Mouse (Mus musculus) heart, embryonic 13.5 days (tissue): ENCODE results near the gene Kcne4. TPM values are rescaled to one million over a fixed set of nuclear protein-coding genes. Genes with fewer than 3 reads are reported as not detected.
A peak's percentile ranks its signal among the peaks of the same experiment; 100 is the strongest.

Experiments used
- ATAC-seq: fragments of 200-750 bp; cut with Nextera tagmentation; 2 replicates; pipeline ENCODE4 v1.8.0; 2017; ENCODE audit warnings: moderate TSS enrichment; ENCODE audit not compliant: insufficient number of reproducible peaks, low FRiP score, low TSS enrichment; ENCODE audit errors: extremely low read depth
- H3K27ac ChIP-seq: fragments of 300-500 bp; sonication (generic); replicated peaks from 2 replicates; pipeline ENCODE4 v1.5.1; 2015; ENCODE audit warnings: moderate library complexity, mild to moderate bottlenecking, inconsistent platforms
- H3K27me3 ChIP-seq: fragments of 300-500 bp; sonication (generic); replicated peaks from 2 replicates; pipeline ENCODE4 v1.6.1; 2015; ENCODE audit warnings: mild to moderate bottlenecking, inconsistent platforms
- H3K36me3 ChIP-seq: fragments of 300-500 bp; sonication (generic); 2 replicates; pipeline ENCODE4 v1.6.1; 2015; ENCODE audit warnings: mild to moderate bottlenecking, inconsistent platforms
- H3K4me1 ChIP-seq: fragments of 300-500 bp; sonication (generic); 2 replicates; pipeline ENCODE4 v1.6.1; 2015; ENCODE audit warnings: inconsistent platforms
- H3K4me2 ChIP-seq: fragments of 300-500 bp; sonication (generic); 2 replicates; pipeline ENCODE4 v1.6.1; 2015; ENCODE audit warnings: inconsistent platforms, mild to moderate bottlenecking, moderate library complexity
- H3K4me3 ChIP-seq: fragments of 300-500 bp; sonication (generic); 2 replicates; pipeline ENCODE4 v1.5.1; 2015; ENCODE audit warnings: moderate library complexity, mild to moderate bottlenecking, inconsistent platforms
- H3K9ac ChIP-seq: fragments of 300-500 bp; sonication (generic); 2 replicates; pipeline ENCODE4 v1.6.1; 2015; ENCODE audit warnings: inconsistent platforms, mild to moderate bottlenecking, moderate library complexity
- H3K9me3 ChIP-seq: fragments of 300-500 bp; sonication (generic); 2 replicates; pipeline ENCODE4 v1.6.1; 2016; ENCODE audit warnings: inconsistent platforms
- WGBS: fragments of 180-500 bp; shearing (Covaris S2); methylation state at CpG from one replicate; pipeline ENCODE4 v1.1.7; 2015; ENCODE audit warnings: mixed read lengths; 5-methylcytosine and 5-hydroxymethylcytosine counted together
- polyA plus RNA-seq: library from polyadenylated mRNA; unstranded; fragments of >200 nt; fragmentation: Nextera tagmentation; extraction: Ambion mirVana; gene quantifications from 2 replicates; pipeline ENCODE4 v1.2.1, GENCODE M21; 2015

Kcne4 gene
- polyA plus RNA-seq, 1 experiment from 2014 or later = 4.1 TPM

DNA sequence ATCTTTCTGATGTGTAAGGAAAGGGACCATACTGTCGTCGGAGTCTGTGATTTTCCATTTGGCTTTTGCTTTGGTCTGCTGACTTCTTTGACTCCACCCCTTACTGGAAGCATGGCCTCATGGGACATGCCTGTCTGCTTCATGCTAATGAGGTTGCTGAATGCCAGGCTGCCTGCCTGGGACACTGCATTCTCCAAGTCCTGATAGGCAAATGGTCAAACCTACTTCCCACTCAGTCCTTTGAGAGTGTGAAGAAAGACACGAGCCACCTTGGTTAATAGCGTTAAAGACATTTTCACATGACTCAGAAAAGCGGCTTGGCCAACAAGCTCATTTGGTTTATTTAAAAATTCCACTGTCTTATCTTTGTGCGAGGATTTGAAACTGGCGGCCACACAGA, 43.5 kb downstream of the Kcne4 start:
- 29% methylated on average over 7 of the region's 7 CpGs for WGBS
- H3K9me3 ChIP-seq = 0 out of 2 replicates have a peak, but pooled peaks cover 3% of the 10 kb centered on the region
- peaks cover 31% of the 10 kb centered on the region for H3K4me1 ChIP-seq
- peak overlapping the region; percentile 44 for H3K4me2 ChIP-seq
- H3K36me3 ChIP-seq = no peaks in the 10 kb centered on the region
- no peak for ATAC-seq
- no peak overlapping the region for H3K4me3 ChIP-seq
- peak overlapping the region; percentile 75 for H3K27ac ChIP-seq
- no peak overlapping the region for H3K9ac ChIP-seq
- H3K27me3 ChIP-seq = no peaks in the 10 kb centered on the region

DNA sequence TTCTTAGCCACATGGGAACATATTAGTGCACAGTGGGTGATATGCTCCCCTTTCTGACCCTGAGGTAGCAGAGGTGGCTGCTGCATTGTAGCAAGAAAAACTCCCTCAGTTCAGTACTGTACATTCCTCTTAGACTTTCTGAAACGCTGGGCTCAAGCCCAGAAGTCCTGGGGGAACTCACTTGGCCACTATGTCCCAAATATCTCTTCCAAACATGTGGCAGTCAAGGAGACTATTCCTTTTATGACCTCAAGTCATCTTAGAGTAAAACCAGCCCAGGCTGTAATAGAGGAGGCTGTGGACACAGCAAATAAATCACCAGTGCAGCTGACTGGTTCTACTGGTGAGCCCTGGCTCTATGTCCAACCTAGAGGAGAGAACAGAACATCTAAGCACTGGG, 45.7 kb downstream of the Kcne4 start:
- WGBS = 56% methylated on average over 1 of the region's 1 CpGs
- no peak for ATAC-seq
- no peaks in the 10 kb centered on the region for H3K27me3 ChIP-seq
- no peak overlapping the region for H3K4me3 ChIP-seq
- no peaks in the 10 kb centered on the region for H3K36me3 ChIP-seq
- no peak overlapping the region for H3K27ac ChIP-seq
- H3K9me3 ChIP-seq = no peaks in the 10 kb centered on the region
- H3K4me1 ChIP-seq = peaks cover 40% of the 10 kb centered on the region
- H3K4me2 ChIP-seq = no peak overlapping the region
- no peak overlapping the region for H3K9ac ChIP-seq

DNA sequence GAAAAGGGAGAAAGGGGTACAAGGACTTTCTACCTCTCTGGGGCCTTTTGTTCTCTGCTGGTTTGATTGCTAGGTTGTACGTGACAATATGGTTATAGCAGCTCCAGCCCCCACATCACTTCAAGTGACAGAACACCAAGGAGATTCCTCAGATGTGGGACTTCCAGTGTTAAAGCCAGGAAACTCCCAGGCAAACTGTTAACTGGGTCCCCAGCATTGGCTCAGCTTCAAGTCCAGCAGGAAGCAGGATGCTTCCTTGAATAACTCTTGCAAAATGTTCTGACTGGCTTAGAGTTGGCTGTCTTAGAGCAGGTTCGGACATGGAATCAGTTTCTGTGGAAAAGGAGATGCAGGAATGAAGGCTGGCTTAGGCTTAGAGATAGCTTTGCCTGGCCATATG, 47.3 kb downstream of the Kcne4 start:
- H3K27ac ChIP-seq = peak overlapping the region; percentile 81
- ATAC-seq = no peak
- H3K4me2 ChIP-seq = no peak overlapping the region
- H3K9me3 ChIP-seq = no peaks in the 10 kb centered on the region
- no peaks in the 10 kb centered on the region for H3K27me3 ChIP-seq
- H3K36me3 ChIP-seq = no peaks in the 10 kb centered on the region
- H3K4me3 ChIP-seq = no peak overlapping the region
- no peak overlapping the region for H3K9ac ChIP-seq
- peaks cover 40% of the 10 kb centered on the region for H3K4me1 ChIP-seq
- 47% methylated on average over 2 of the region's 2 CpGs for WGBS

DNA sequence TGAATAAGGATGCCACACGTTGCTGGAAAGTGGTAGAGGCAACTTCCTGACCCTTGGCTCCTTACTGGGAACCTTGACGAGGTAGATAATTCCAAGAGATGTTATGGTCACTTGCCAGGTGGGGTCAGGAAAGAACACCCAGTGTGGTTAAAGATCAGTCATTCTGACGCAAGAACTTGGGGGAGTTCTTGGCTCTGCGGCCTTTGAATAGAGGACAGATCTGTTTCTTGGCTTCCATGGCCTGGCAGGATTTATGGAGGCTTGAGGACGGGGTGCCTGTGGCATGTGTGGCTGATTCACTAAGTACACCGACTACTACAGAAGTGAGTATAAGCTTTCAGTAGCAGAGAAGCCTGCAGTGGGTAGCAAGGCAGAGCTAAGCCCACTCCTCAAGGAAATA, 47.8 kb downstream of the Kcne4 start:
- no peak overlapping the region for H3K9ac ChIP-seq
- 56% methylated on average over 6 of the region's 6 CpGs for WGBS
- ATAC-seq = no peak
- peak overlapping the region; percentile 81 for H3K27ac ChIP-seq
- no peaks in the 10 kb centered on the region for H3K36me3 ChIP-seq
- H3K9me3 ChIP-seq = no peaks in the 10 kb centered on the region
- H3K4me1 ChIP-seq = peaks cover 40% of the 10 kb centered on the region
- H3K4me2 ChIP-seq = no peak overlapping the region
- H3K27me3 ChIP-seq = no peaks in the 10 kb centered on the region
- H3K4me3 ChIP-seq = no peak overlapping the region

DNA sequence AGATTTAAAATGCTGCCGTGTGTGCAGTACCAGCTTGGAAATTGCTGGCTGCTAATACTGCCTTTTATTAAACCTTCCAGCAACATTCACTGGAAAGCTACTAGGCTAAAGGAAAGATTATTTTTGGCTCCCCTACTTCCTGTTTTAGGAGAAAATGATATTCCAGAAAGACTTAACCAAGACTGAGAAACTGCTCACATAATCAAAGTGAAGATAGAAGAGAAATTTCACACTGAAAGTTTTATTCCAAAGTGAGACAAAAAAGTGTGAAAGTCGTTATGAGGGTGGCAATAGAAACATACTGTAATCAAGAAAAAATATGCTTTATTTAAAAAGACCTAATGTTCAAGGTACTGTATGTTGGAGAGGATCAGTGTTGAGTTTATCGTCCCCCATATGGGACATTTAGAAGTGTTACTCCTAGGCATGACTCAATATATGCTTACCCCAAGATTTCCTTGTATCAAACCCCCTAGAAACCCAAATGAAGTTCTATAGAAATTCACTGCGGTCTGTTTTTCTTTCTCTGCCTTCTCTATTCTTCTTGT, 48.3 kb downstream of the Kcne4 start:
- ATAC-seq = no peak

DNA sequence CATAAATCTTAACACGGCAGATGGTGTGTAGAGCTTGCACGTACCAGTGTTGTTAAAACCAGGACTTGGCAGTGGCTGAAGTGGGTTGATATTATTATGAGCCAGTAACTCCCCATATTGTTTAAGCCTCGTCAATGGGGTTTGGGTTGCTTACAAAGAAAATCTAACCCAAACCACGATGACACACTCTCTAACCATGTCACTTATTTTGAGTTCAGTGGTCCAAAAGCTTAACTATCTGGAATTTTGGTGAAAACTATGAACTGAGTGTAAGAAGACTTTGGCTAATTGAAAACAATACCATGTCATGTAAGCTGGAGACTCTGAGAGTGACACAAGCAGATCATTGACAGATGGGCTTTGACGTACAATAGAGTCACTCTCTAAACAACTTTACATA, 49.4 kb downstream of the Kcne4 start:
- H3K9me3 ChIP-seq = no peaks in the 10 kb centered on the region
- no peak overlapping the region for H3K27ac ChIP-seq
- no peaks in the 10 kb centered on the region for H3K27me3 ChIP-seq
- H3K4me3 ChIP-seq = no peak overlapping the region
- WGBS = 89% methylated on average over 5 of the region's 5 CpGs
- peaks cover 28% of the 10 kb centered on the region for H3K4me1 ChIP-seq
- no peaks in the 10 kb centered on the region for H3K36me3 ChIP-seq
- ATAC-seq = no peak
- no peak overlapping the region for H3K9ac ChIP-seq
- H3K4me2 ChIP-seq = no peak overlapping the region

More for the DNA sequence above, 48.3 kb downstream of the Kcne4 start:
- no peak overlapping the region for H3K4me2 ChIP-seq
- H3K27ac ChIP-seq = peak overlapping the region; percentile 81
- H3K9ac ChIP-seq = no peak overlapping the region
- H3K4me3 ChIP-seq = no peak overlapping the region
- no peaks in the 10 kb centered on the region for H3K36me3 ChIP-seq
- 67% methylated on average over 4 of the region's 4 CpGs for WGBS
- H3K9me3 ChIP-seq = no peaks in the 10 kb centered on the region
- H3K4me1 ChIP-seq = peaks cover 35% of the 10 kb centered on the region
- H3K27me3 ChIP-seq = no peaks in the 10 kb centered on the region

DNA sequence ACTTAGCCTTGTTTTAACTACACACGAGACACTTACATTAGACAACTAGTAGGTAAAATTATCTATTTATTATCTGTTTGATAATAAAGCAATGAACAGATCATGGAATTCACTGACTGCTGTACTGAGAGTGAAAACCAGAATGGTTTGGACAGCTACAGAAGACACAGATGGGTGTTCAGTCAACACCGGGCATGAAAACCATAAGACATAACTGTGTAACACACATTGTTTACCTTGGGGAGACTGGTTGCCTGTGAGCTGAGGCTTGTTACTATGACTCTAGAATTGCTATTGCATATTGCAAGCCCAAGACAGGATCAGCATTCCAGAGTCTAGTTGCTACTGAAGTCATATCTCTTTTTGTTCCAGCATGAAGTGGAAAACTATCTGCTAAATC, 49.9 kb downstream of the Kcne4 start:
- Histone ChIP-seq H3K9me3 (no peaks in the 10 kb centered on the region), H3K27ac (no peak overlapping the region), H3K4me2 (no peak overlapping the region), H3K9ac (no peak overlapping the region), H3K36me3 (no peaks in the 10 kb centered on the region), H3K4me3 (no peak overlapping the region), H3K27me3 (no peaks in the 10 kb centered on the region), H3K4me1 (peaks cover 28% of the 10 kb centered on the region)
- ATAC-seq = no peak
- WGBS = 82% methylated on average over 2 of the region's 2 CpGs

Other genes with a start within 250 kb of the Kcne4 start
- gene Acsl3, start 158.9 kb upstream of the Kcne4 start, polyA plus RNA-seq = 66.5 and 68.6 TPM in 2 replicates
- gene Utp14b, start 158.7 kb upstream of the Kcne4 start, polyA plus RNA-seq = 1.7 and 2.0 TPM in 2 replicates